Mouse (Mus musculus) T-helper 17 cell (primary cell): ENCODE measurements around the gene Zfhx3.

Experiments
- in situ Hi-C, 2 experiments: fragments of 300-600 bp; cut with MboI, MseI; formaldehyde crosslinking; loops; 1 replicate in 1 of 2; 2 replicates in 1 of 2; pipeline ENCODE4 v1.15.1; 2025; ENCODE audit warnings: high pct_unique_total_duplicates in 2 of 2

The Zfhx3 gene

DNA sequence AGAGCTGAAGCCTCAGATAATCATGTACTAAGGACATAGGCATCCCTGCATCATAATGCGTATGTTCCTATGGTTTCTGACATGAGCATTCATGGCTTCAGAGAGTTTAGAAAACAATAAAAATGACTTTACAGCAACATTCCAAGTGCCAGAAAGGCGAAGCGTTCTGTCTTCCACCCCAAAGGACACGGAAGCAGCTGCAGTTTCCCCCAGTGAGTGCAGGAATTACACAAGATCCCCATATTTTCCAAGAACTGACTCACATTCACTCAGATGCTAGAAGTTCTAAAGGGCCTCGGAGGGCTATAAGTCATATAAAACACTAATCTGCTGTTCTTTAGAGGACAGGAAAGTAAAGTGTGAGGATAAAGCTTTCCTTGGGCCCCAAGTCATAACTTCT is 75.3 kb downstream of the Zfhx3 start:
- in situ Hi-C loops, result no loop called here

- in situ Hi-C loops, result no loop called here
These were observed 77.2 kb downstream of the Zfhx3 start for GRCm38 (mm10) chr8:108019651-108020050.

DNA sequence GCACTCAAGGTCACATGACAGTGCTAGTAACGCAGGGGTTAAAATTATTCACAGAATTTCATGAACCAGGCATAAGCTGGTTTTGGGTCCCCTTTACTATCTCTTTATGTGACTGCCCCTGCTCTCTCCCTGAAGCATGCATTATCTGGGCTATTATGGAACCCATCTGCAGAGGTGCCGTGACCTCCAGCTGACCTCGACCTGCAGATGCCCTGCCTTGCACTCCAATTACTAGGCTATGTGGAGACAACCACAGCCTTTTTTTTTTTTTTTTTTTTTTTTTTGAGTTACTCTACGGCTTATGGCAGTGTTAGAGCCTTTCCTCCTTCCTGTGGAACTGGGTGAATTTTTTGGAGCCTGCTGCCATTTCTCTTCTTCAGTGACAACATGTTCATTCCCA is 80.0 kb downstream of the Zfhx3 start:
- in situ Hi-C loops, result no loop called here

GRCm38 (mm10) chr8:108024331-108024730 is 81.9 kb downstream of the Zfhx3 start:
- in situ Hi-C loops, result no loop called here

GRCm38 (mm10) chr8:108025249-108025648 is 82.8 kb downstream of the Zfhx3 start:
- in situ Hi-C loops, result no loop called here

DNA sequence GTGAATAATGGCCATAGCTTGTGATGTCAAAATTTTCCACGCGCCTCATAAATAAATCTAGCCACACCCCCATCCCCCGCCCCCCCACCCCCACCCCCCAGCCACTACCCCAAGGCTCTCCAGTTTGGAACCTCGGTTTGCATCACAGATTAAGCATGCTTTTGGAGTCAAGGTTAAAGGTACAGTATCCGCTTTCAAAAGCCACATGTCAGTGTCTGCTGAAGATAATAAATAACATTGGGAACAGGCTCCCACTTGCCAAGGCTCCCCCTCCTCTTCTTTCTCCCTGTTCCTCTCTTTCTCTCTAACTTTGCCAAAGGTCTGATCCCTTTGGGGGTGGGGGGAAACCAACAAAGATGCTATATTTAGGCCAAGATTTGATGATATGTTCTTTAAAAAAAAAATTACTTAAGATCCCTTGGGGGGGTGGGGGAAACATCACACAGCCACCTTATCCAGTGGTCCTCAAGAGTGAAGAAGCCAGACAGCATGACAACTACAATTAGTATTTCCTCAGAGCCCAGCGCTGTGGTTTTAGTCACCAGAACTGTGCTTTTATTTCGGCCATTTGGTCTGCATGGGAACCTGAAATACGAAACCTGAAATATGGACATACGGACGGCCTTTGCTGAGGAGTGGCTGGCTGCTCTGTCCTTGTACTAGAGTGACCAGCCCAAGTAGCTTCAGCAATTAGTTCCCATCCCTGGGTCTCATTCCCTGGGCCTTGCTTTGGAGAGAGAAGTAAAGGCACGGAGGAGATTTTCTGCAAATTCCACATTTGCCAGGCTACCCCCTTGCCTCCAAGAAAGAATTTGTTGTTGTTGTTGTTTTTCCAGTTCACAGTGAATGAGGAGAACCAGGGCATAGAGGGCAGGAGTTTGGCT is 84.4 kb downstream of the Zfhx3 start:
- in situ Hi-C loops, result no loop called here

- in situ Hi-C loops, result no loop called here
These were observed 85.1 kb downstream of the Zfhx3 start for GRCm38 (mm10) chr8:108027561-108028025.

- in situ Hi-C loops, result no loop called here
These were observed 86.0 kb downstream of the Zfhx3 start for GRCm38 (mm10) chr8:108028440-108028839.

DNA sequence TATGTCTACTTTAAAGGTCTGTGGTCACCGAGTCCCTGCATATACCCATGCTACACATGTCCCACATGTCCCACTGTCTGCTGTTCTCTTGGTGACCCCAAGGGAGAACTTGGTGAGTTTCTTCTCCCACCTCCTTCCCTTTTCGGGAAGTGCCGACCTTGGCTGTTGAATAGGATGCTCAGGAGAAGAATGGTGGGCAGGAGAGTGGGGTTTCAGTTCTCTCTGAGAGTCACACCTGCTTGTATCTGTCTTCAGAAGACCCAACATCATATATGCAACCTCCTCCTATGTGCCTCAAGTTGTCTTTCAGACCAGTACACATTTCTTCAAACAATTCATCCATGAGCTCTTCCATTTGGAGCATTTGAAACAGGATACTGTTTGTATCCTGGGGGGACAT is 88.7 kb downstream of the Zfhx3 start:
- in situ Hi-C loops, result no loop called here

- in situ Hi-C loops, result no loop called here
These were observed 91.6 kb downstream of the Zfhx3 start for GRCm38 (mm10) chr8:108034070-108034469.

- in situ Hi-C loops, result no loop called here
These were observed 92.3 kb downstream of the Zfhx3 start for GRCm38 (mm10) chr8:108034726-108035125.

DNA sequence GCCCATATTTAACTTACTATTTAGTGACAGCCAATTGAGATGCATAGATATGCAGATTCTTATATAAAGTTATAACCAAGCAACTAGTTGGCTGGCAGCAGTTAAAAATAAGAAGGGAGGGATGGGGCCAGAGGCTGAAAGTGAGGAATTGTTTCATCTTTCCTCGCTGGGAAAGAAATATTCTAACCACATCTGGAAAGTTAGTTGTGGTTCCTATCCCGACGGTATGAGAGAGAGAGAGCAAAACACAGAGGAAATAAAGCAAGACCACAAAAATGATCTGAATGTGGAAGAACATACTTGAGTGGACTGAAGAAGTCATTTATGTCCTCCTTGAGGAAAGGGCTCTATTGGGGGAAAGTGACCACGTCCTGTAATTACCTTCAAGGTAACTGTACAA is 101.2 kb downstream of the Zfhx3 start:
- in situ Hi-C loops, result no loop called here

DNA sequence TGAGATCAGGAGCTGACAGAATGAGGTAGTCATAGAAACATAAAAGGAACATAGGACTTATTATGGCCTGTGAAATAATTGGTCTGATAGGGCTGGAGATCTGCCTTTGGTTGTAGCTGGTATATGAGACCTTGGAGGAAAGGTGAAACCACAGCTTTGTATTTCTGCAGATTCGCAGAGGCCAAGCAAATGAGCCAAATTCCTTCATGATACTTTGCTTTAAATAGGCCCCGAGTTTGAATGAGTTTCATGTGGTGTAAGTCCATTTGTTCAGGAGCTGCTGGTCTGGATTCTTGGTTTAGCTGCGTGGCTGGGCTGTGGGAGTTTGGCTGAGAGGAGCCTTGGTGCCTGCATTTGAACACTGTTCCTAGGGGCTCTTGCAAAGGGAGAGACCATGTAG is 101.7 kb downstream of the Zfhx3 start:
- in situ Hi-C loops, result no loop called here

DNA sequence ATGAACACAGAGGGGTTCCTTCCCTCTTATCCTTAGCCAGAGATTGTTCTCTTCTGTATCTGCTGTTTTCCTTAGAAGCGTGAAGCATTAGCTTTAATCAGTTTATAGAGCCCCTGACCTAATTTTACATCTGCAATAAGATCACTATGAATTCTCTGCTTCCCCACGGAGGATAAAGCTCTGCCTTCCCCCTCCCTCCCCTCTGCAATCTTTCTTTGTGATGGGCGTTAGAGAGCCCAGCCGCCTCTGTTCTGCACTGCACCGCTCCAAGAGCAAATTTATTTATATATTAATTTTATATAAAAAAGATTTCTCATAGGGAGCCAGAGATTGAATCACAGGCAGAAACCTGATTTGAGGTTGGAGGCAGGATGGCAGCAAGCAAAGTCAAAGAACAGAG is 113.8 kb downstream of the Zfhx3 start:
- in situ Hi-C loops, result no loop called here

GRCm38 (mm10) chr8:108061972-108062371 is 119.5 kb downstream of the Zfhx3 start:
- in situ Hi-C loops, result no loop called here

DNA sequence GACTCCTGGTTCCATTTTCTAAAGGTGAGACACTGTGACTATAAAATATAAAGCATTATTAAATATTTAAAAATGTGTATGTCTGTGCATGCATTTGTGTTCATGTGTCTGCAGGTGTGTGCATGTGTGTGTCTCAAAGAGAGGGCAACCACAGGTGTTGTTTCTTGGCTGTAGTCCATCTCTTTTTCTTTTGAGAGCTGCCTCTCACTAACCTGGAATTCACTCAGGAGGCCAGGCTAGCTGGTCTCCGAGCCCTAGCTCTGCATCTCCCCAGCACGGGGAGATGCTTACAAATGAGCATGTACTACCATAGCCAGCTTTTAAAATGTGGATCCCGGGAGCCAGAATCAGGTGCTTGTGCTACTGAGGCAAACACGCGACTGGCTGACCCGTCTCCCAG is 124.7 kb downstream of the Zfhx3 start:
- in situ Hi-C loops, result no loop called here

GRCm38 (mm10) chr8:108068195-108068594 is 125.8 kb downstream of the Zfhx3 start:
- in situ Hi-C loops, result no loop called here

DNA sequence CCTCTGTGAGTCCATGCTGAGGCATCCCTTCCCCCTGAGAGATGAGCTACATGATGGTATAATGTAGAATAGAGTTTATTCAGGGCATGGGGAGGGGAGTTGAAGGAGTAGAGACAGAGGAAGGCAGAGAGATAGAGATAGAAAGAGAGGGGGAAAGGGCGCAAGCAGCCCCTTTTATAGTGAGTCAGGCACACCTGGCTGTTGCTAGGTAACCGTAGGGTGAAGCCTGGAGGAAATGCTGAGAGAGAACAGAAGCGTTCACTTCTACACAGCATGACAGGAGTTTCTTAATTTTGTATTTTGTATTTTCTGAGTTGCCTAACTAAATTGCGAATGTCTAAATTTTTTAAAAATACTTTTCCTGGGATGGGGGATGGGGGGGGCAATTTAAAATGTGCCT is 128.0 kb downstream of the Zfhx3 start:
- in situ Hi-C loops, result no loop called here

DNA sequence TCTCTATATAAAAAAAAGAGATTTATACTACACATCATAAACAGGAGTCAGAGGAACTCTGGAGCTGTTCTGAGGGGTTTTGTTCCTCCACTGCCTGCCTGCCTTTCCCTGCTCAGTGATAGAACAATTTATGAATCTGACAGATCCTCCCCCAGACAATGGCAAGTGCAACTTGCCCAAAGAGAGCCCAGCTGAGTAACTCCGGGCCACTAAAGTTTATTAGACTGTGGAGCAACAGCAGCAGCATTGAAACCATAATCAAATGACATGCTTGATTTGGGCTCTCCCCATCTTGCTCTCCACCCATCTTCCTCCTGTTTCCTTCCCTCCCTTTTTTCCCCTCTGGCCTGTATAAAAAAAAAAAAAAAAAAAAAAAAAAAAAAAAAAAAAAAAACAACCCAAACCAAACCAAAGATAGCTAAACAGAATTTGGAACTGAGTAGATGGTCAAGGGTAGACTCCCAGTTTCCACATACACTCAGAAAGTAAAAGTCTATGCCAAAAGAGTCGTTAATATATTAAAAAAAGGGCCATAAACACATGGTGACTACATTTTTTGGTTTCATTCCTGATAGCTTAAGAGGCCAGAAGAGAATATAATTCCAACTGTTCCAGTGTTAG is 129.8 kb downstream of the Zfhx3 start:
- in situ Hi-C loops, result no loop called here

DNA sequence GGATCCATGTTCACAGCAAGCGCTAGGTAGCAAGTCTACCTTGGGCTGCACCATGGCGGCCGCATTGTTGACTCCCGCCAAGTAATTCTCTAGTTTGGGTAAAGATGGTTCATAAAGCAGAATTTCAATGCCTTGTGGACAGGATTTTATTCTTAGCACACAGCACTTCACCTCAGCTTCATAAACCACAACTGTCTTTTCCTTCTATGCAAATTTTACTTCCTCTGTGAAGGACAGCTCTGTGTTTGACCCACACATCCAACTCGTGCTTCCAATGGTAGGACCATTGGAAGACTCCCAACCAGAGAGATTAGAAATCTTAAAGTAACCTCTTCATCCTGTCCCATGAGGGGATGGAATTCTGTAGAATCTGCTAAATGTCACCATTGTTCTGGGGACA is 130.4 kb downstream of the Zfhx3 start:
- in situ Hi-C loops, result no loop called here

GRCm38 (mm10) chr8:108075176-108075575 is 132.7 kb downstream of the Zfhx3 start:
- in situ Hi-C loops, result no loop called here

DNA sequence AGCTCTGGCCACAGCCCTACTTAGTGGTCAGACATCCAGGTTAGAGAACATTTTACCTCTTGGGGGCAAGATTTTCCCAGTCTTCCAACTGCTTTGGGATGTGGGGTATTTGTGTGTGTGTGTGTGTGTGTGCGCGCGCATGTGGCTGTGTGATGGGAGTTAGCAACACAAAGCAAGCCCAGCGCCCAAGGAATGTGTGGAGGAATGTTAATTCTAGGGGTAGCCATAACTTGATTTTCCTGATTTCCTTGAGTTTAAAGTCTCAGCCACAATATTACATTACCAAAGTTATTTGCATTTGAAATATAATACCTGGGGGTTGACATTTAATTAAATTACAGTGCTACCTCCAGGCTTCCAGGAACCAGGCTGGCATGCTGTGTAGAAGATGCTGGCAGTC is 136.3 kb downstream of the Zfhx3 start:
- in situ Hi-C loops, result no loop called here

GRCm38 (mm10) chr8:108086913-108087312 is 144.5 kb downstream of the Zfhx3 start:
- in situ Hi-C loops, result no loop called here
